Mouse (Mus musculus) lung, adult 2 months (tissue): ENCODE data around the gene Foxp1.

ENCODE experiments used
- CTCF ChIP-seq: fragments of 200-500 bp; IDR thresholded peaks from 2 replicates; pipeline ENCODE4 v1.5.1; 2011; ENCODE audit warnings: mild to moderate bottlenecking, low read length, control low read depth; ENCODE audit not compliant: insufficient read depth
- POLR2A ChIP-seq: fragments of 200-500 bp; IDR thresholded peaks from 2 replicates; pipeline ENCODE4 v1.6.1; 2011; ENCODE audit warnings: low read depth, mild to moderate bottlenecking, control low read depth, low read length, borderline replicate concordance; ENCODE audit errors: extremely low read depth

DNA sequence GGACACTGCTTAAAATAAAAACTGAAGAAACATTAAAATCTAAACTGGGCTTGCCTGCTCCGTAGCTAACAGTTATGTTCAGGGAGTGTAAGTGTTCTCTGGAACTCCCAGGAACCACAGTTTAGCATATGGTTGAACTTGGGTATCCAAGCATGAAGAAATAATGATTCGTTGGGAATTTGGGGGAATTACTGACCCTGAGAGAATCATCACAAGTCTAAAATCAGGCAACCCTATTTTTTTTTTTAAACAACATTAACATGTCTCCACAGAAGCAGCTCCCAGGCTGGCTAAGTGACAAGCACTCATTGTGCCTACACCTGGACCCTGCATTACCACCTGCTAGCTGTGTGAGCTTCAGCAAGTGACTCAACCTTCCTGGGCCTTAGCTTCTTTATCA lies 430.7 kb downstream of the Foxp1 start:
- TF ChIP-seq POLR2A (no peak), CTCF (no peak)
